Mouse (Mus musculus) inflammation-experienced regulatory T-cells (primary cell): ENCODE results near the gene Tbc1d19. TPM values are rescaled to one million over a fixed set of nuclear protein-coding genes. Genes with fewer than 3 reads are reported as not detected.

ENCODE experiments used
- polyA plus RNA-seq, 2 experiments: library from polyadenylated mRNA; unstranded; fragments of 100-300 nt; shearing (Covaris generic); gene quantifications; one replicate each; pipeline ENCODE4 v1.2.1; 2017

Tbc1d19 gene
- 1 to 10 TPM; 4.4 to 6.5 TPM for polyA plus RNA-seq

GRCm38 (mm10) chr5:53809115-53809991, at the start of gene Tbc1d19:
TSS of gene Tbc1d19 (plus strand) at chr5:53809606.

Other genes starting within 250 kb of the Tbc1d19 start
- gene Cckar, start 101.9 kb upstream of the Tbc1d19 start, polyA plus RNA-seq: under 1 TPM in 1 of 2 experiments, not detected in 1; 0.06 TPM
- gene Stim2, start 188.9 kb downstream of the Tbc1d19 start, polyA plus RNA-seq: 10 to 100 TPM; 54.9 to 62.1 TPM